Mouse (Mus musculus) megakaryocyte, embryonic 14.5 days (primary cell): ENCODE data around the gene Rab36.

Source experiments
- FLI1 ChIP-seq: IDR thresholded peaks from 2 replicates; pipeline ENCODE4 v1.6.1; 2012; ENCODE audit warnings: low read length, inconsistent platforms, mixed read lengths
- GATA1 ChIP-seq: IDR thresholded peaks from 3 replicates; pipeline ENCODE4 v1.6.1; 2012; ENCODE audit warnings: mixed read lengths, low read length, inconsistent platforms, borderline replicate concordance

DNA sequence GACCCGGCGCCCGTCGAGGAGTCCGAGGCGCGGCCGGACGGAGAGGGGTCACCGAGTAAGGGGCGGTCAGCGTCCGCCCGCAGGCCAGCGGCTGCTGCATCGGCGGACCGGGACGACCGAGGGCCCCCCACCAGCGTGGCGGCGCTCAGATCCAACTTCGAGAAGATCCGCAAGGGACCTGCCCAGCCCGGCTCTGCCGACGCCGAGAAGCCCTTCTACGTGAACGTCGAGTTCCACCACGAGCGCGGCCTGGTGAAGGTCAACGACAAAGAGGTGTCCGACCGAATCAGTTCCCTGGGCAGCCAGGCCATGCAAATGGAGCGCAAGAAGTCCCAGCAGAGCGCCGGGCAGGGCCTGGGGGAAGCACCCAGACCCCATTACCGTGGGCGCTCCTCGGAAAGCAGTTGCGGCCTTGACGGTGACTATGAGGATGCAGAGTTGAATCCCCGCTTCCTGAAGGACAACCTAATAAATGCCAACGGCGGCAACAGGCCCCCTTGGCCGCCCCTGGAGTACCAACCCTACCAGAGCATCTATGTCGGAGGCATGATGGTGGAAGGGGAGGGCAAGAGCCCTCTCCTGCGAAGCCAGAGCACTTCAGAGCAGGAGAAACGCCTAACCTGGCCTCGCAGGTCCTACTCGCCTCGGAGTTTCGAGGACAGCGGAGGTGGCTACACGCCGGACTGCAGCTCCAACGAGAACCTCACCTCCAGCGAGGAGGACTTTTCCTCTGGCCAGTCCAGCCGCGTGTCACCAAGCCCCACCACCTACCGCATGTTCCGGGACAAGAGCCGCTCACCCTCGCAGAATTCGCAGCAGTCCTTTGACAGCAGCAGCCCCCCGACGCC is 24.7 kb downstream of the Rab36 start:
- no peak for TF ChIP-seq GATA1
- TF ChIP-seq FLI1 = no peak
